Mouse (Mus musculus) erythroblast, embryonic 14.5 days (primary cell): ENCODE results near the gene Gm10031. TPM values are rescaled to one million over a fixed set of nuclear protein-coding genes. Genes with fewer than 3 reads are reported as not detected.
"Not testable (repeated sequence)": the region's sequence is repeated elsewhere in the genome, so short reads cannot be mapped to it uniquely, and the experiment has no call there.

ENCODE experiments used
- H3K27me3 ChIP-seq: 2 replicates; pipeline ENCODE4 v1.6.1; 2012; ENCODE audit warnings: inconsistent platforms; ENCODE audit not compliant: control insufficient read depth
- H3K36me3 ChIP-seq: 2 replicates; pipeline ENCODE4 v1.6.1; 2012; ENCODE audit warnings: mild to moderate bottlenecking, inconsistent platforms; ENCODE audit not compliant: control insufficient read depth
- H3K4me1 ChIP-seq: 2 replicates; pipeline ENCODE4 v1.6.1; 2012; ENCODE audit warnings: inconsistent platforms; ENCODE audit not compliant: control insufficient read depth
- H3K4me3 ChIP-seq: replicated peaks from 2 replicates; pipeline ENCODE3; 2012; ENCODE audit warnings: moderate library complexity, mild to moderate bottlenecking, inconsistent platforms
- H3K9me3 ChIP-seq: 2 replicates; pipeline ENCODE4 v1.6.1; 2012; ENCODE audit warnings: low read length, inconsistent platforms, mixed read lengths; ENCODE audit not compliant: control insufficient read depth
- GATA1 ChIP-seq: IDR thresholded peaks from 2 replicates; pipeline ENCODE4 v1.6.1; 2012; ENCODE audit warnings: low read length, inconsistent platforms, mixed read lengths
- TAL1 ChIP-seq: IDR thresholded peaks from 3 replicates; pipeline ENCODE4 v1.6.1; 2012; ENCODE audit warnings: low read length, inconsistent platforms, mixed read lengths
- polyA plus RNA-seq: library from polyadenylated mRNA; stranded (reverse); fragments of >175 nt; gene quantifications from 2 replicates; pipeline ENCODE4 v1.2.3, GENCODE M21; 2012

Gene Gm10031
- polyA plus RNA-seq, 1 experiment = 0.09 TPM

- no peaks in the 10 kb centered on the region for H3K4me1 ChIP-seq
- H3K9me3 ChIP-seq = no peaks in the 10 kb centered on the region
- H3K36me3 ChIP-seq = no peaks in the 10 kb centered on the region
- H3K4me3 ChIP-seq = no peak overlapping the region
- no peaks in the 10 kb centered on the region for H3K27me3 ChIP-seq
- TF ChIP-seq GATA1 (no peak), TAL1 (no peak)
Measured at GRCm38 (mm10) chr1:156504945-156505523, 18.8 kb upstream of the Gm10031 start.

- TF ChIP-seq GATA1 (no peak), TAL1 (no peak)
Measured at GRCm38 (mm10) chr1:156505901-156506300, 17.9 kb upstream of the Gm10031 start.

DNA sequence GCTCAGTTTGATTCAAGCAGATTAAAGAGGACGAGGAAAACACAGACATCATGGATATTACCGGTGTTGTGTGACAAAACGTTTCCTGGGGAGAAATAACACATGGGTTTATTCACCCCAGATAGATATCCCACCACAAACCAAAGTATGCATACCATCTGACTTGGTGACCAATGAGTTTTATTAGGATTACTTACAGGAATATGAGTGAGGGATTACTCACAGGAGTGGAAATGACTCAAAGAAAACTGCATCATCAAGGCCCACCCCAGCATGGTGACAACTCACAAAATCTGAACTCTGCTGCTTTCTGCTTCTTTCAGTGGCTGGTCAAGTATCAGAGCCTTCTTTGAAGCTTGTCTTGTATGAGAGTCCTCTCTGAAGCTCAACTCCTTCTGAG is 16.1 kb upstream of the Gm10031 start:
- Histone ChIP-seq H3K4me3 (no peak overlapping the region), H3K36me3 (no peaks in the 10 kb centered on the region), H3K27me3 (no peaks in the 10 kb centered on the region), H3K4me1 (no peaks in the 10 kb centered on the region), H3K9me3 (no peaks in the 10 kb centered on the region)
- TF ChIP-seq TAL1 (no peak), GATA1 (no peak)

More at GRCm38 (mm10) chr1:156505901-156506300, 17.9 kb upstream of the Gm10031 start:
- Histone ChIP-seq H3K9me3 (no peaks in the 10 kb centered on the region), H3K4me3 (no peak overlapping the region), H3K27me3 (no peaks in the 10 kb centered on the region), H3K36me3 (no peaks in the 10 kb centered on the region), H3K4me1 (no peaks in the 10 kb centered on the region)

- TF ChIP-seq GATA1 = no peak
- TF ChIP-seq TAL1 = no peak
- no peak overlapping the region for H3K4me3 ChIP-seq
- H3K9me3 ChIP-seq = no peaks in the 10 kb centered on the region
- H3K4me1 ChIP-seq = no peaks in the 10 kb centered on the region
- H3K36me3 ChIP-seq = no peaks in the 10 kb centered on the region
- H3K27me3 ChIP-seq = no peaks in the 10 kb centered on the region
Measured at GRCm38 (mm10) chr1:156520136-156520780, 3.6 kb upstream of the Gm10031 start.

- Histone ChIP-seq H3K4me3 (no peak overlapping the region), H3K27me3 (no peaks in the 10 kb centered on the region), H3K4me1 (no peaks in the 10 kb centered on the region), H3K36me3 (no peaks in the 10 kb centered on the region), H3K9me3 (no peaks in the 10 kb centered on the region)
- no peak for TF ChIP-seq TAL1
- no peak for TF ChIP-seq GATA1
Measured at GRCm38 (mm10) chr1:156521796-156522517, 1.9 kb upstream of the Gm10031 start.

DNA sequence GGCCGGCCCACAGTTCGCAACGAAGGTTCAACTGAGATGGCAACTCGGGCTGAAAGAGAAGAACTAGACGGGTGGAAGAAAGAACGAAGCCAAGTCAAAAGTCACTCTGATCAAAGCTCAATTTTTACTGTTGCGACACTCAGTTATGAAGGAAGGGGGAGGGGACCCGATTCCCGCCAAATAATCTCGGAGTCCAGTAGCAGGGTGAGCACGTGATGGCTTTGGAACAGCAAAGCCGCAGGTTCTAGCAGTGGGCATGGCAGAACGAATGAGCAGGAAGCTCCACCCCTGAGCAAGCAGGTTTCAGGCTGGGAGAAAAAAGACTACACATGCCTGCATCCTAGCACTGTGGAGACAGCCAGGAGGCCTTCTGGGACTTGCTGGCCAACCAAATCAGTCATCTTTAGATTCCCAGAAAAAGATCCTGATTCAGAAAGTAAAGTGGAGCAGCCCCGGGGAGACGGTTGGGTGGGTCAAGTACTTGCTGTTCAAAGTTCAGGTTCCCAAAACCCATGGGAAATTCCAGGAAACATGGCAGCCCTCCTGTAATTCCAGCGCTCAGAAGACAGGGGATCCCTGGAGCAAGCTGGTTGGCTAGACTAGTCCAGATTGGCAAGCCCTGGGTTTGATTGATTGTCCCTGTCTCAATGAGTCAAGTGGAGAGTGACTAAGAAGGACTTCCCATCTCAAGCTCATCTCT is 8.8 kb downstream of the Gm10031 start:
- H3K4me3 ChIP-seq, H3K9me3 ChIP-seq, H3K4me1 ChIP-seq, H3K27me3 ChIP-seq, H3K36me3 ChIP-seq: not testable (repeated sequence)

GRCm38 (mm10) chr1:156533483-156533882 is 9.7 kb downstream of the Gm10031 start:
- TF ChIP-seq TAL1 (no peak), GATA1 (no peak)
- Histone ChIP-seq H3K9me3 (no peaks in the 10 kb centered on the region), H3K36me3 (no peaks in the 10 kb centered on the region), H3K4me3 (no peak overlapping the region), H3K4me1 (no peaks in the 10 kb centered on the region), H3K27me3 (no peaks in the 10 kb centered on the region)

DNA sequence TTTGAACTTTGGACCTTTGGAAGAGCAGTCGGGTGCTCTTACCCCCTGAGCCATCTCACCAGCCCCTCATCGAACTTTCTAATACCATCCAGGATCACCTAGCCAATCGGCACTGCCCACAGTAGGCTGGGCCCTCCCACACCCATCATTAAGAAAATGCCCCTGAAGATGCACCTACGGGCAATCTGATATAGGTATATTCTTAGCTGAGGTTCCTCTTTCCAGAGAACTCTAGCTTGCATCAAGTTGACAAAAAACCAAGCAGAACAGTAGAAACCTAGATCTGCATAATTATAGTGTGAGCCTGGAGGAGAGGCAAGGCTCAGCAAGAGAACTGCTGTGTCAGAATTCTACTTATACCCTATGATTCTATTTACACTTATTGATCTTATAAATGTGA is 10.1 kb downstream of the Gm10031 start:
- H3K27me3 ChIP-seq = no peaks in the 10 kb centered on the region
- H3K9me3 ChIP-seq = no peaks in the 10 kb centered on the region
- H3K36me3 ChIP-seq = no peaks in the 10 kb centered on the region
- no peak for TF ChIP-seq GATA1
- no peak for TF ChIP-seq TAL1
- no peak overlapping the region for H3K4me3 ChIP-seq
- H3K4me1 ChIP-seq = no peaks in the 10 kb centered on the region

GRCm38 (mm10) chr1:156537031-156537430 is 13.2 kb downstream of the Gm10031 start:
- no peaks in the 10 kb centered on the region for H3K9me3 ChIP-seq
- no peak for TF ChIP-seq TAL1
- no peak for TF ChIP-seq GATA1
- H3K4me3 ChIP-seq = no peak overlapping the region
- H3K4me1 ChIP-seq = no peaks in the 10 kb centered on the region
- H3K36me3 ChIP-seq = no peaks in the 10 kb centered on the region
- H3K27me3 ChIP-seq = no peaks in the 10 kb centered on the region
